Mouse (Mus musculus): ENCODE results near the gene Dhx33.

The Dhx33 gene

GRCm38 (mm10) chr11:70982030-70982429, 22.2 kb downstream of the Dhx33 start:
- DNase-seq (ENCODE audit: low spot score in 2 of 2): no peak

GRCm38 (mm10) chr11:70980751-70981510, 23.3 kb downstream of the Dhx33 start:
- no peak for DNase-seq (ENCODE audit: low spot score in 2 of 2)

- DNase-seq (ENCODE audit: low spot score in 2 of 2): no peak
These were observed 24.0 kb downstream of the Dhx33 start for GRCm38 (mm10) chr11:70980232-70980631.

DNA sequence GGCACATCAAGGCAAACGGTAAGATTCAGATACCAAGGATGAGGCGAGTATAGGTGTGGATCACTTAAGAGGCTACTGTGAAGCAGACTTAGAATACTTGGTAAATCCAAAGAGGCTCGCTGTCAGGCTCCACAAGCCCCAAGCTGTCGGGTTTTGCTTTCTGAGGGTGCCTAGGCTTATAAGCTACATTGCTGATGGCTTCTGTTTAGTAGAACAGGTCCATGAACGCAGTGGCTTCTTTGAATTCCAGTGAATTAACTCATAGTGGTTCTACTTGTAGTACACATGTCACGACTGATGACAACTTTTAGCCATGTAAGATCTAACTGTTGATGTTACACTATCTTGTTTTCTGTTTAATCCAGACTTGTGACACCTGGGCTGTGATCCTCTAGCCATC, 26.9 kb downstream of the Dhx33 start:
- DNase-seq (ENCODE audit: low spot score in 2 of 2): no peak

DNA sequence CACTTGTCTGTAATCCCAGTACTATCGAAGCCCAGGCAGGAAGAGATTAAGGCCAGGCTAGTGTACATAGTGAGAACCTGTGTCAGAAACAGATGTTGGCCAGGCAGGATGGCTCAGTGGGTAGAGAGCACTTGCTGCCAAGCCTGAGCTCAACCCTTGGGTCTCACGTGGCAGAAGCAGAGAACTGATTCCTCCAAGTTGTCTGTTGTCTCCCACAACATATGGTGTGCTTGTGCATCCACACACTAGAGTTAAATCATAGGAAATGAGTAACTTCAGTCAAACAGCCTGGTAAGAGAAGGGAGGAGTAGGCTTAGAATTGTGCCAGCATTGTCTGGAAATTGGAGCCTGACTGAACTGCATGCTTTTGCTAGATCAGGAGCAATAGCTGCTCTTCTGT, 29.0 kb downstream of the Dhx33 start:
- DNase-seq (ENCODE audit: low spot score in 2 of 2): no peak

- peak in 1 of 2 experiments; percentile 42 for DNase-seq (ENCODE audit: low spot score in 2 of 2)
These were observed 30.3 kb downstream of the Dhx33 start for GRCm38 (mm10) chr11:70973947-70974346.

GRCm38 (mm10) chr11:70972586-70972985, 31.7 kb downstream of the Dhx33 start:
- no peak for DNase-seq (ENCODE audit: low spot score in 2 of 2)

DNA sequence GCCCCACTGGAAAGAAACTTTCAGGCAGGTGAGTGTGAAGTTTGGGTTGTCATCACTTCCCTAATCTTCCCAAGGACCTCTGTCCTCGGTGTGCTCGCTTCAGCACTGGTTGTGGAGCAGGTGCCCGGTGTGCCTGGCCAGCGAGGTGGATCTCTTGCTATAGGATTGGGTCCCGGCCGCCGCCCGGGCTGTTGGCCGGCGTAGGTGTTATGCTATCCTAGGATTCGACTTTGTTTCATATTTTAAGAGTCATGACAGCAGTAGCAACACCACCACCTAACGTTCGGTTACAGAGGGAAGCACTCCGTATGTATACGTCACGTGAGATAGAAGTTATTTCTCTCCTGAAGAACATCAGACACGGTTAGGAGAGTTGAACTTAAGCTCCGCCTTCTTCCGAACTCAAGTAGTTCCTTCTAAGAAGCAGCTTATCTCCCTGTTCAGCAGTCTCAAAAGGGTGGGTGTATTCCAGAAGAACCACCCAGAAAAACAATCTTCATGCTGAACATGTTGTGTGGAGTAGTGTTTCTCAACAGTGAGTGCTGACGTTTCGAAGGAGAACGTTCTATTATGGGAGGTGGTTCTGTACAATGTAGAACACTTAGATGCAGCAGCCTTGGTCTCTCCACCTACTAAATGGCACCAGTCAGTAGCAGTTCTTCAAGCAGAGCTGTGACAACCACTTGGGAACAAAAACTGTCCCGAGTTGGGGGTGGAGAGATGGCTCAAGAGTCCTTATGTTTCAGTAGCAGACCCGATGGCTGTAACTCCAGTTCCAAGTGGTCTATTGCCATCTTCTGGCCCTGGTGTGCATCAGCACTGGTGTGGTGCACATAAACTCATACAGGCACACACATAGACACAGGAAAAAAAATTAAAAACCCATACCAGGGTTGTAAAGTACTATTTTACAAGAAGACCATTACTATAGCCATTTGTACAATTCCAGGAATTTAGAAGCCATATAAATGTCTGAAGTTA, 33.4 kb downstream of the Dhx33 start:
- peak; percentile 24 to 28 for DNase-seq (ENCODE audit: low spot score in 2 of 2)

GRCm38 (mm10) chr11:70969821-70970559, 34.2 kb downstream of the Dhx33 start, which contains the start of the genes Nup88 and Rpain:
Gene Nup88, minus strand, starts transcription at chr11:70969973.
Gene Rpain, plus strand, starts transcription at chr11:70970213.
- DNase-seq (ENCODE audit: low spot score in 2 of 2): peak; percentile 87 to 92

GRCm38 (mm10) chr11:70969271-70969794, 34.9 kb downstream of the Dhx33 start:
- DNase-seq (ENCODE audit: low spot score in 2 of 2): no peak

DNA sequence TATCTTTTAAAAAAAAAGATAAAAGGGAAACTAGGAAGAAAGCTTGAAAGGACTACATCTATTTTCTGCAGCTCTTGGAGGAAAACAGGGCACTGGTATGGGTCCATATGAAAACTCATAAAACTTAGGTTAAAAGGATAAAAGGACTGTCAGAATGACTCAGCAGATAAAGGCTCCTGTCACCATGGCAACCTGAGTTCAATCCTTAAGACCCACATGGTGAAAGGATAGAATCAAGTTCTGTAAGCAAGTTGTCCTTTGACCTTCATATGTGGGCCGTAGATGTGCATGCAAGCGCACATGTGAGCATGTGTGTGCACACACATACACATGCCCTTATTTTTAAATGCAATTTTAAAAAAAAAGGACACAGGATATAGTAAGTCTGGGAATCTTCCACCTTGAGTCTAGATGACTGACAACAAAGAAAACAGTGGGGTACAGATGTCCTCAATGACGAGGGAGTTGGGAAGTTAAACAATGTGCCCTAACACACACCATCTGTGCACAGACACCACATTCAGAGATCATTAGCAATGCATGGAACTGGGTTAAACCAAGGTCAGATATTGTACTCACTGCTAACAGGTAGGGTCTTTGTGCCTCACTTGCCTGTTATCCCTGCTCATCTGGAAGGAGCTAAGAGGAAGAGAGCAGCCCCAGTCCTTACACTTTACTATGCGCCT, 39.9 kb downstream of the Dhx33 start:
- DNase-seq (ENCODE audit: low spot score in 2 of 2): no peak

DNA sequence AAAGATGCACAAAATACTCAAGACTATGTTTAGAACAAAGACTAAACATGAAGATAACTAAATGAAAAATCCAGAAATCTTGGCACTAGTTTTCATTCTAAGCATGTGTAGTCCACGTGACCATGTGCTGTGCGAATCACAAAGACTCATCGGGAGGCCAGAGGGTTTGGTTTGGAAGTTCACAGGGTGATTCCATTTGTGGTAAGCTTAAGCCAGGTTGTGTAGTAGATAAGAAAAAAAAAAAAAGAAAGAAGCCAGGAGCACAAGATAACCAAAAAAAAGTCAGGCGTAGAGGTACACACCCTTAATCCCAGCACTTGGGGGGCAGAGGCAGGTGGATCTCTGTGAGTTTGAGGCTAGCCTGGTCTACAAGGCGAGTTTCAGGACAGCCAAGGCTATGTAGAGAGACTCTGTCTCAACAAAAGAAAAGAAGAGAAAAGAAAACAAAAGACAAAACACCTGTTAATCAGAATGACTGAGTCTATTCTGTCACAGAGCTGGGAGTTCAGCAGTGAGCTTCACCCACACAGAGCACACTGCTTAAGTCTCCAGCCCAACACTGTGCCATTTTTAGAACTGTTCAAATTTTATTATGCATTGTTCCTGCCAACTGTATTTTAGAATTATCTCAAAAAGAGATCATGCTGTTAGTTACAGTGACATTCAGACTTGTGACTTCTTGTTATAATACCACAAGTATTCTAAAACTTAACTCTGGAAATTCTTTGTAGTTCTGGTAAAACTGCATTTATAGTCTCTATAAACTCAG, 43.3 kb downstream of the Dhx33 start:
- DNase-seq (ENCODE audit: low spot score in 2 of 2): no peak

DNA sequence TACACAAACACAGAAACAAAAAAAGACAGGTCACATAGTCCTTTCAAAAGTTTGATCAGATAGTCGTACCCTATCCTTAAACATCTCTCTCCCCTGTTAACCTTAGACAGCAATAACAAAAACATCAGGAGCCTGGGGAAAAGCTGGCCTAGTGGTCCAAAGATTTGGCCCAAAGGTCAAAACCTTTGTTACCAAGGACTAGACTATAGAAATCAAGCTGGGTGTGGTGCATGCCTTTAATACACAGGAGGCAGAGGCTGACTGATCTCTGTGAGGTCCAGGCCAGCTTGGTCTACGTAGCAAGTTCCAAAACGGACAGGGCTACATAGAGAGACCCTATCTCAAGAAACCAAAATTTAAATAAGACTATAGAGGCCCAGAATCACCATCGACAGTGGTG, 49.5 kb downstream of the Dhx33 start:
- no peak for DNase-seq (ENCODE audit: low spot score in 2 of 2)

- no peak for DNase-seq (ENCODE audit: low spot score in 2 of 2)
These were observed 59.1 kb downstream of the Dhx33 start for GRCm38 (mm10) chr11:70944935-70945817.

DNA sequence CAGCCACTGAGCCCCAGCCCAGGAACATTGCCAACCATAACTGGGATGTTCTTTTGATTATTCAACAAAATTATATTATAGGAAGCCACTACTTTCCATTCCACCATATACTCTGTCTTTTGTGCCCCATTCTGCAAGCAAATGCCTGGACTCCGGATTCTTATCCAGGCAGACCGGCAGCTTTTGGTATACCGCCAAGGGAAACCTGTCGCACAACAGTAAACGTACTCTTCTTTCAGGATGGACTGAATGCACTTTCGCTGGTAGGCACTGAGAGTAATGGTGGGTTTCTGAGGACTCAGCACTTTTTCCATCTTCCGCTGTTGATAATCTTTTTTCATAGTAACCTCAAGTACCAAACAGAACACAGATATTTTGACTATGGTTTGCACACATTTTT, 60.6 kb downstream of the Dhx33 start:
- no peak for DNase-seq (ENCODE audit: low spot score in 2 of 2)

GRCm38 (mm10) chr11:70942596-70942995, 61.6 kb downstream of the Dhx33 start:
- no peak for DNase-seq (ENCODE audit: low spot score in 2 of 2)

DNA sequence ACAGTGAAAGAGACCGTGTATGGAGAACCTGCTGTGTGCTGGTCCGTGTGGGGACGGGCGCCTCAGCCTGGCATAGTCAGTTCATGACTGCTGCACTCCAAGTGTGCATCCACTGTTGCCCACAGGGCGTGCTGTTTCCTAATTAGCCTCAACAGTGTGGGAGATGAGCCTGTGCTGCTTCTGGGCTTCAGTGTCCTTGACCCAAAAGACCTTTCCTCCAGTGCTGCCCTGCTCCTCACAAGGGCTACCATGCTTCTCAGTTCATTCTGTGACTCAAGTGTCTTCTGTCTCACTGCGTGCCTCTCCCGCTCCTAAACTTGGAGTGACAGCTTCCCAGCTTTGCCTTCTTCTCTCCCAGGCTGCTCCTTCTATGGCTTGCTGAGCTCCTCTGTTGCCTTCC, 68.9 kb downstream of the Dhx33 start:
- DNase-seq (ENCODE audit: low spot score in 2 of 2): no peak
